Mouse (Mus musculus) activated CD4-positive, CD25-positive, alpha-beta regulatory T cell, adult 4 months (primary cell): ENCODE data around the gene Rilp. TPM values are rescaled to one million over a fixed set of nuclear protein-coding genes. Genes with fewer than 3 reads are reported as not detected.
A peak's percentile ranks its signal among the peaks of the same experiment; 100 is the strongest.

Experiments used
- ATAC-seq: one replicate; pipeline ENCODE4 v1.8.0; 2017
- polyA plus RNA-seq, 2 experiments: library from polyadenylated mRNA; unstranded; fragments of 100-300 nt; shearing (Covaris generic); gene quantifications; one replicate each; pipeline ENCODE4 v1.2.1; 2017

Rilp gene
- polyA plus RNA-seq, 2 experiments from 2014 or later: not detected

GRCm38 (mm10) chr11:75494296-75495049 is 15.4 kb upstream of the Rilp start:
- no peak for ATAC-seq

GRCm38 (mm10) chr11:75498126-75498525 is 11.8 kb upstream of the Rilp start:
- ATAC-seq: no peak

GRCm38 (mm10) chr11:75508162-75508561 is 1.7 kb upstream of the Rilp start:
- no peak for ATAC-seq

- ATAC-seq: no peak
These were observed 990 bp upstream of the Rilp start for GRCm38 (mm10) chr11:75508904-75509303.

GRCm38 (mm10) chr11:75510627-75510993 is 716 bp downstream of the Rilp start:
- peak; percentile 85 for ATAC-seq

- no peak for ATAC-seq
These were observed 1.3 kb downstream of the Rilp start for GRCm38 (mm10) chr11:75511213-75511612.

GRCm38 (mm10) chr11:75512301-75513018 is 2.6 kb downstream of the Rilp start:
- ATAC-seq: no peak

- no peak for ATAC-seq
These were observed 3.4 kb downstream of the Rilp start, which contains the start of gene Scarf1 for GRCm38 (mm10) chr11:75513336-75513735. Gene Scarf1, plus strand, starts transcription at chr11:75513540.

GRCm38 (mm10) chr11:75515186-75515585 is 5.3 kb downstream of the Rilp start:
- ATAC-seq: no peak

GRCm38 (mm10) chr11:75519834-75520633 is 10.1 kb downstream of the Rilp start:
- no peak for ATAC-seq

GRCm38 (mm10) chr11:75521609-75522008 is 11.7 kb downstream of the Rilp start:
- no peak for ATAC-seq

GRCm38 (mm10) chr11:75522793-75523192 is 12.9 kb downstream of the Rilp start:
- ATAC-seq: no peak

- no peak for ATAC-seq
These were observed 15.7 kb downstream of the Rilp start for GRCm38 (mm10) chr11:75525531-75526125.

GRCm38 (mm10) chr11:75526943-75527342 is 17.0 kb downstream of the Rilp start:
- no peak for ATAC-seq

- ATAC-seq: no peak
These were observed 19.9 kb downstream of the Rilp start for GRCm38 (mm10) chr11:75529771-75530170.

GRCm38 (mm10) chr11:75530325-75530724 is 20.4 kb downstream of the Rilp start:
- no peak for ATAC-seq

- ATAC-seq: no peak
These were observed 21.0 kb downstream of the Rilp start for GRCm38 (mm10) chr11:75530845-75531373.

- ATAC-seq: peak; percentile 74
These were observed 21.8 kb downstream of the Rilp start, which contains the start of gene Slc43a2 for GRCm38 (mm10) chr11:75531469-75532242. Gene Slc43a2, plus strand, starts transcription at chr11:75531694.

- ATAC-seq: peak; percentile 51
These were observed 22.7 kb downstream of the Rilp start for GRCm38 (mm10) chr11:75532340-75533277.

GRCm38 (mm10) chr11:75533314-75534015 is 23.6 kb downstream of the Rilp start:
- ATAC-seq: no peak
